8 mouse cellular contexts compared by ENCODE assay signal in the genomic region with DNA sequence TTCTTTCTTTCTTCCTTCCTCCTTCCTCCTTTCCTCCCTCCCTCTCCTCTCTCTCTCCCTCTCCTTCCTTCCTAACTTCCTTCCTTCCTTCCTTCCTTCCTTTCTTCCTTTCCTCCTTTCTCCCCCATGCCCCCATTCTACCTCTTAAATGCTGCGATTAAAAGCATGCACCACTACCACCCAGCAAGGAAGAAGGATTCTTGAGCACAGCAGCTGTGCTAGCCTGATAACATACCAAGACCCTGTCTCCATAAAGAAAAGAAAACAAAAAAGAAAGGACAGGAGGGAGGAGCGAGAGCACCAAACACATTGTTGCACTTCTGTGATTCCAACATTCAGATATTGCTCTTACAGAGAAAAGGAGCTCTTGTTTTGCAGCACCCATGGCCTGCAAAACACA. TPM values are rescaled to one million over a fixed set of nuclear protein-coding genes. Genes with fewer than 3 reads are reported as not detected.
DNase-seq lines count a peak whose midpoint lies in the region; ATAC-seq lines count a peak whose summit lies in the region.

No protein-coding gene starts in this region.

- peak overlapping the region; percentile 87 for H3K4me3 ChIP-seq in liver, embryonic 11.5 days (ENCODE audit: low read depth, low read length)
- peak overlapping the region; percentile 79 for H3K4me3 ChIP-seq in embryonic facial prominence, embryonic 14.5 days (ENCODE audit: low read depth, low read length)
- H3K4me3 ChIP-seq in limb, embryonic 12.5 days (replicated peaks), result peak overlapping the region; percentile 89
- peak overlapping the region; percentile 85 for H3K4me3 ChIP-seq in neural tube, embryonic 14.5 days (ENCODE audit: low read depth, low read length)

- no peaks in the 10 kb centered on the region for H3K9me3 ChIP-seq in liver, embryonic 11.5 days (ENCODE audit: control insufficient read depth, low read length)
- H3K9me3 ChIP-seq in embryonic facial prominence, embryonic 14.5 days (ENCODE audit: control insufficient read depth, low read length), result no peaks in the 10 kb centered on the region
- H3K9me3 ChIP-seq in limb, embryonic 12.5 days, result no peaks in the 10 kb centered on the region
- H3K9me3 ChIP-seq in neural tube, embryonic 14.5 days (ENCODE audit: control insufficient read depth, low read length), result no peaks in the 10 kb centered on the region

- H3K4me2 ChIP-seq in liver, embryonic 11.5 days, result peak overlapping the region; percentile 88
- H3K4me2 ChIP-seq in embryonic facial prominence, embryonic 14.5 days (ENCODE audit: low read depth, low read length), result peak overlapping the region; percentile 96
- H3K4me2 ChIP-seq in limb, embryonic 12.5 days, result peak overlapping the region; percentile 95
- peak overlapping the region; percentile 71 for H3K4me2 ChIP-seq in neural tube, embryonic 14.5 days (ENCODE audit: low read depth, low read length)

- 51% methylated on average over 2 of the region's 2 CpGs for WGBS in liver, embryonic 11.5 days
- WGBS in embryonic facial prominence, embryonic 14.5 days, result 65% methylated on average over 2 of the region's 2 CpGs
- WGBS in limb, embryonic 12.5 days, result 75% methylated on average over 2 of the region's 2 CpGs
- 58% methylated on average over 2 of the region's 2 CpGs for WGBS in neural tube, embryonic 14.5 days

- no peaks in the 10 kb centered on the region for H3K27me3 ChIP-seq in liver, embryonic 11.5 days (replicated peaks; ENCODE audit: control insufficient read depth, insufficient read depth, low read length)
- no peaks in the 10 kb centered on the region for H3K27me3 ChIP-seq in embryonic facial prominence, embryonic 14.5 days (replicated peaks; ENCODE audit: control insufficient read depth, insufficient read depth, low read length)
- H3K27me3 ChIP-seq in limb, embryonic 12.5 days, result no peaks in the 10 kb centered on the region
- no peaks in the 10 kb centered on the region for H3K27me3 ChIP-seq in neural tube, embryonic 14.5 days (ENCODE audit: control insufficient read depth, insufficient read depth, low read length)

- no peak for DNase-seq in liver, embryonic 11.5 days (ENCODE audit: low spot score)
- DNase-seq in liver, result no peak
- no peak for DNase-seq in embryonic facial prominence, embryonic 14.5 days (ENCODE audit: low spot score)
- no peak for DNase-seq in gastrocnemius, postnatal 25 days
- DNase-seq in urinary bladder, adult 2 months (ENCODE audit: low spot score), result no peak

- peak overlapping the region; percentile 85 for H3K9ac ChIP-seq in liver, embryonic 11.5 days (ENCODE audit: low read depth, low read length)
- H3K9ac ChIP-seq in embryonic facial prominence, embryonic 14.5 days (ENCODE audit: low read depth, low read length), result peak overlapping the region; percentile 80
- H3K9ac ChIP-seq in limb, embryonic 12.5 days (replicated peaks), result peak overlapping the region; percentile 89
- H3K9ac ChIP-seq in neural tube, embryonic 14.5 days (replicated peaks; ENCODE audit: low read depth, low read length), result no peak overlapping the region; the same call in 1 of the 2 replicates

- H3K36me3 ChIP-seq in liver, embryonic 11.5 days (ENCODE audit: control insufficient read depth, insufficient read depth, low read length), result peaks cover 28% of the 10 kb centered on the region
- peaks cover 43% of the 10 kb centered on the region for H3K36me3 ChIP-seq in embryonic facial prominence, embryonic 14.5 days (ENCODE audit: control insufficient read depth, insufficient read depth, low read length)
- peaks cover 59% of the 10 kb centered on the region for H3K36me3 ChIP-seq in limb, embryonic 12.5 days
- peaks cover 6% of the 10 kb centered on the region; the same call in 1 of the 2 replicates for H3K36me3 ChIP-seq in neural tube, embryonic 14.5 days (ENCODE audit: control insufficient read depth, insufficient read depth, low read length)

- H3K27ac ChIP-seq in liver, embryonic 11.5 days (ENCODE audit: low read depth, low read length), result peak overlapping the region; percentile 6
- peak overlapping the region; percentile 78; the same call in 1 of the 2 replicates for H3K27ac ChIP-seq in embryonic facial prominence, embryonic 14.5 days (replicated peaks; ENCODE audit: low read depth, low read length)
- no peak overlapping the region for H3K27ac ChIP-seq in limb, embryonic 12.5 days
- no peak overlapping the region for H3K27ac ChIP-seq in neural tube, embryonic 14.5 days (ENCODE audit: low read depth, low read length)

- peak; percentile 63 for ATAC-seq in liver, embryonic 11.5 days (replicated peaks; ENCODE audit: low FRiP score)
- no peak for ATAC-seq in embryonic facial prominence, embryonic 14.5 days (ENCODE audit: low read depth)
- no peak for ATAC-seq in limb, embryonic 12.5 days (ENCODE audit: insufficient number of reproducible peaks, insufficient read depth, low FRiP score, low TSS enrichment, low read depth)
- no peak for ATAC-seq in neural tube, embryonic 14.5 days (ENCODE audit: low read depth)
- ATAC-seq in monocyte, adult 5-6 weeks (replicated peaks; ENCODE audit: insufficient number of reproducible peaks, low FRiP score, low TSS enrichment, poor library complexity, severe bottlenecking), result no peak

- H3K4me1 ChIP-seq in liver, embryonic 11.5 days (replicated peaks; ENCODE audit: control insufficient read depth, insufficient read depth, low read length), result peaks cover 16% of the 10 kb centered on the region
- H3K4me1 ChIP-seq in embryonic facial prominence, embryonic 14.5 days (ENCODE audit: control insufficient read depth, insufficient read depth, low read length), result peaks cover 10% of the 10 kb centered on the region; the same call in 1 of the 2 replicates
- peaks cover 20% of the 10 kb centered on the region for H3K4me1 ChIP-seq in limb, embryonic 12.5 days (replicated peaks)
- H3K4me1 ChIP-seq in neural tube, embryonic 14.5 days (ENCODE audit: control insufficient read depth, insufficient read depth, low read length), result peaks cover 25% of the 10 kb centered on the region

RNA-seq across cellular contexts. Expression of a gene that starts 0.6 kb away (rescaled TPM):
- 20.8 and 24.5 TPM in 2 replicates for polyA plus RNA-seq in liver, embryonic 11.5 days (2014; fragmentation: Nextera tagmentation; extraction: Ambion mirVana)
- 19.3 and 19.7 TPM in 2 replicates for polyA plus RNA-seq in embryonic facial prominence, embryonic 14.5 days (2014; fragmentation: Nextera tagmentation; extraction: Ambion mirVana)
- 28.2 and 31.1 TPM in 2 replicates for polyA plus RNA-seq in limb, embryonic 12.5 days (2016; fragmentation: Nextera tagmentation; extraction: Ambion mirVana)
- polyA plus RNA-seq in neural tube, embryonic 14.5 days (2014; fragmentation: Nextera tagmentation; extraction: Ambion mirVana), result 23.2 TPM in 2 replicates
- total RNA-seq in gastrocnemius, postnatal 25 days (2021), result 1 to 10 TPM; 6.7 to 7.2 TPM
- 11.8 to 26.0 TPM (median 23.3 TPM) in 3 replicates for total RNA-seq in monocyte, adult 5-6 weeks (2017)
- polyA plus RNA-seq in urinary bladder, adult 2 months (2012; rRNA removed), result 11.4 and 13.8 TPM in 2 replicates

RNA-seq across cellular contexts. Expression of a gene that starts 13.3 kb away (rescaled TPM):
- 12.0 and 12.5 TPM in 2 replicates for polyA plus RNA-seq in liver, embryonic 11.5 days (2014; fragmentation: Nextera tagmentation; extraction: Ambion mirVana)
- 20.3 and 22.8 TPM in 2 replicates for polyA plus RNA-seq in embryonic facial prominence, embryonic 14.5 days (2014; fragmentation: Nextera tagmentation; extraction: Ambion mirVana)
- polyA plus RNA-seq in limb, embryonic 12.5 days (2016; fragmentation: Nextera tagmentation; extraction: Ambion mirVana), result 28.4 and 30.6 TPM in 2 replicates
- polyA plus RNA-seq in neural tube, embryonic 14.5 days (2014; fragmentation: Nextera tagmentation; extraction: Ambion mirVana), result 172 and 179 TPM in 2 replicates
- 1 to 10 TPM; 3.5 to 4.2 TPM for total RNA-seq in gastrocnemius, postnatal 25 days (2021)
- total RNA-seq in monocyte, adult 5-6 weeks (2017), result not detected in 3 replicates
- 16.5 and 17.5 TPM in 2 replicates for polyA plus RNA-seq in urinary bladder, adult 2 months (2012; rRNA removed)

RNA-seq across cellular contexts. Expression of a gene that starts 21.4 kb away (rescaled TPM):
- 13.4 and 14.5 TPM in 2 replicates for polyA plus RNA-seq in liver, embryonic 11.5 days (2014; fragmentation: Nextera tagmentation; extraction: Ambion mirVana)
- polyA plus RNA-seq in embryonic facial prominence, embryonic 14.5 days (2014; fragmentation: Nextera tagmentation; extraction: Ambion mirVana), result 9.9 and 10.0 TPM in 2 replicates
- 7.4 and 9.4 TPM in 2 replicates for polyA plus RNA-seq in limb, embryonic 12.5 days (2016; fragmentation: Nextera tagmentation; extraction: Ambion mirVana)
- 2.4 and 2.5 TPM in 2 replicates for polyA plus RNA-seq in neural tube, embryonic 14.5 days (2014; fragmentation: Nextera tagmentation; extraction: Ambion mirVana)
- total RNA-seq in gastrocnemius, postnatal 25 days (2021), result under 1 TPM; 0.36 to 0.51 TPM
- 0.29 to 0.64 TPM in 2 of 3 replicates, not detected in the other for total RNA-seq in monocyte, adult 5-6 weeks (2017)
- polyA plus RNA-seq in urinary bladder, adult 2 months (2012; rRNA removed), result 0.87 and 0.94 TPM in 2 replicates

RNA-seq across cellular contexts. Expression of a gene that starts 21.9 kb away (rescaled TPM):
- polyA plus RNA-seq in liver, embryonic 11.5 days (2014; fragmentation: Nextera tagmentation; extraction: Ambion mirVana), result 55.3 and 55.9 TPM in 2 replicates
- 44.0 and 46.1 TPM in 2 replicates for polyA plus RNA-seq in embryonic facial prominence, embryonic 14.5 days (2014; fragmentation: Nextera tagmentation; extraction: Ambion mirVana)
- 101 and 103 TPM in 2 replicates for polyA plus RNA-seq in limb, embryonic 12.5 days (2016; fragmentation: Nextera tagmentation; extraction: Ambion mirVana)
- polyA plus RNA-seq in neural tube, embryonic 14.5 days (2014; fragmentation: Nextera tagmentation; extraction: Ambion mirVana), result 38.2 and 43.0 TPM in 2 replicates
- total RNA-seq in gastrocnemius, postnatal 25 days (2021), result 1 to 10 TPM; 3.7 to 3.9 TPM
- 6.1 to 9.4 TPM (median 6.7 TPM) in 3 replicates for total RNA-seq in monocyte, adult 5-6 weeks (2017)
- polyA plus RNA-seq in urinary bladder, adult 2 months (2012; rRNA removed), result 12.1 and 14.9 TPM in 2 replicates

RNA-seq across cellular contexts. Expression of a gene that starts 39.7 kb away (rescaled TPM):
- 40.4 and 43.4 TPM in 2 replicates for polyA plus RNA-seq in liver, embryonic 11.5 days (2014; fragmentation: Nextera tagmentation; extraction: Ambion mirVana)
- 27.6 and 29.4 TPM in 2 replicates for polyA plus RNA-seq in embryonic facial prominence, embryonic 14.5 days (2014; fragmentation: Nextera tagmentation; extraction: Ambion mirVana)
- polyA plus RNA-seq in limb, embryonic 12.5 days (2016; fragmentation: Nextera tagmentation; extraction: Ambion mirVana), result 33.2 and 35.1 TPM in 2 replicates
- 102 and 106 TPM in 2 replicates for polyA plus RNA-seq in neural tube, embryonic 14.5 days (2014; fragmentation: Nextera tagmentation; extraction: Ambion mirVana)
- total RNA-seq in gastrocnemius, postnatal 25 days (2021), result 1 to 10 TPM; 2.7 to 3.6 TPM
- total RNA-seq in monocyte, adult 5-6 weeks (2017), result 11.8 to 19.2 TPM (median 15.1 TPM) in 3 replicates
- polyA plus RNA-seq in urinary bladder, adult 2 months (2012; rRNA removed), result 7.1 and 9.6 TPM in 2 replicates

Comparison
In these comparisons a context has a peak if more than half of its experiments do, and no peak if none do; other contexts are left out.
1. H3K27ac ChIP-seq: peak in liver, embryonic 11.5 days (single experiment) and embryonic facial prominence, embryonic 14.5 days (single experiment); none in limb, embryonic 12.5 days (single experiment) and neural tube, embryonic 14.5 days (single experiment).
2. Peak in every context shown above with its lines, with median percentiles within 50 percentile points of each other: H3K4me2 ChIP-seq and H3K4me3 ChIP-seq.